Mouse (Mus musculus) liver, embryonic 14.5 days (tissue): Measurements from ENCODE around the gene Efna2.

ENCODE experiments used
- CTCF ChIP-seq: IDR thresholded peaks from 2 replicates; pipeline ENCODE4 v1.5.1; 2016; ENCODE audit warnings: antibody characterized with exemption, low read depth, control low read depth
- EP300 ChIP-seq: IDR thresholded peaks from 2 replicates; pipeline ENCODE4 v1.6.1; 2016; ENCODE audit warnings: antibody characterized with exemption, low read depth

- TF ChIP-seq CTCF (no peak), EP300 (no peak)
Observed at GRCm38 (mm10) chr10:80164161-80164997, 14.9 kb upstream of the Efna2 start.
